Comparison of ENCODE assay signal across 31 mouse cellular contexts in the genomic region with DNA sequence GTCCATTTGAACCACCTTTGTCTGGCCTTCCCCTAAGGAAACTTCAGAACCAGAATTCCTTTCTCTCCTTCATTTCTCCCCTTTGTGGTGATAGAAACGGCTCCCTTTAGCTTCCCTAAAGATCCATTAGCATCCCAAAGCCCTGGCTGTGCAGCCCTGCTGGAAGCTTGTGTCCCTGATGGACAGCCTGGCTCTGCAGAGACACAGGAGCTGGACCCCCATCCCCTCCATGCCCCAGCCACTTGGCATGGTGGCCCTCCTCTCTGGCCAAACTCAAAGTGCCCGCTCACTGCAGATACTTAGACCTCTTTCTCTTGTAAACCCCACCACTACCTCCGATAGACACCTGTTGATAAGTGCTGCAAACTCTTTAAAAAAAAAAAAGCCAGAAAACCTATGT.
"Had no signal": no experiment of that assay in that cellular context is flagged by ENCODE, and none has a peak within 500 bp of the region (broad histone marks: within the 10 kb centered on the region; RNA-seq: fewer than 3 reads in every experiment).

No protein-coding gene starts in this region.

- H3K4me3 ChIP-seq: limb, embryonic 10.5 days; limb, embryonic 12.5 days; limb, embryonic 13.5 days; limb, embryonic 15.5 days; liver, embryonic 12.5 days; liver, embryonic 13.5 days; liver, embryonic 15.5 days; lung, embryonic 15.5 days; megakaryocyte, embryonic 14.5 days; midbrain, embryonic 10.5 days; midbrain, embryonic 12.5 days; midbrain, embryonic 13.5 days; midbrain, embryonic 15.5 days; myocyte; neural tube, embryonic 12.5 days had no signal

- H3K4me1 ChIP-seq: limb, embryonic 12.5 days; limb, embryonic 13.5 days; limb, embryonic 15.5 days; liver, embryonic 12.5 days; liver, embryonic 13.5 days; liver, embryonic 15.5 days; lung, embryonic 15.5 days; midbrain, embryonic 15.5 days had no signal

- H3K36me3 ChIP-seq: limb, embryonic 12.5 days; limb, embryonic 13.5 days; limb, embryonic 15.5 days; liver, embryonic 12.5 days; liver, embryonic 13.5 days; liver, embryonic 15.5 days; lung, embryonic 15.5 days; midbrain, embryonic 12.5 days; midbrain, embryonic 13.5 days; midbrain, embryonic 15.5 days had no signal

- H3K27ac ChIP-seq: limb, embryonic 10.5 days; limb, embryonic 12.5 days; limb, embryonic 13.5 days; limb, embryonic 15.5 days; liver, embryonic 12.5 days; liver, embryonic 13.5 days; liver, embryonic 14.5 days; liver, embryonic 15.5 days; lung, embryonic 15.5 days; macrophage; midbrain, embryonic 10.5 days; midbrain, embryonic 12.5 days; midbrain, embryonic 13.5 days; midbrain, embryonic 15.5 days; neural tube, embryonic 12.5 days had no signal

- H3K9ac ChIP-seq: limb, embryonic 12.5 days; limb, embryonic 13.5 days; limb, embryonic 15.5 days; liver, embryonic 12.5 days; liver, embryonic 13.5 days; liver, embryonic 14.5 days; liver, embryonic 15.5 days; liver, postnatal 0 days; lung, embryonic 14.5 days; lung, embryonic 15.5 days; midbrain, embryonic 12.5 days; midbrain, embryonic 13.5 days; midbrain, embryonic 15.5 days; neural tube, embryonic 12.5 days had no signal

- DNase-seq: liver; liver, embryonic 13.5 days; liver, postnatal 0 days; lung, adult 18-20 months; lung, adult 2 months; lung, embryonic 14.5 days; lung, postnatal 10 days; lung, postnatal 14 days; lung, postnatal 36 days; lung, postnatal 4 days; midbrain, embryonic 14.5 days had no signal

- H3K27me3 ChIP-seq: limb, embryonic 12.5 days; limb, embryonic 15.5 days; liver, embryonic 13.5 days; liver, embryonic 15.5 days; lung, embryonic 15.5 days; midbrain, embryonic 12.5 days; midbrain, embryonic 13.5 days; midbrain, embryonic 15.5 days; neural tube, embryonic 12.5 days had no signal

- H3K4me2 ChIP-seq: limb, embryonic 12.5 days; limb, embryonic 13.5 days; limb, embryonic 15.5 days; liver, embryonic 11.5 days; liver, embryonic 12.5 days; liver, embryonic 13.5 days; liver, embryonic 15.5 days; lung, embryonic 14.5 days; lung, embryonic 15.5 days; midbrain, embryonic 11.5 days; midbrain, embryonic 12.5 days; midbrain, embryonic 13.5 days; midbrain, embryonic 15.5 days; neural tube, embryonic 12.5 days had no signal

- H3K9me3 ChIP-seq: limb, embryonic 10.5 days; limb, embryonic 13.5 days; limb, embryonic 15.5 days; liver, embryonic 12.5 days; liver, embryonic 13.5 days; liver, embryonic 15.5 days; lung, embryonic 15.5 days; midbrain, embryonic 10.5 days; midbrain, embryonic 13.5 days; midbrain, embryonic 15.5 days; neural tube, embryonic 12.5 days had no signal

- ATAC-seq: liver, embryonic 12.5 days; liver, postnatal 0 days; lung, postnatal 0 days; midbrain, embryonic 13.5 days; midbrain, embryonic 15.5 days; midbrain, embryonic 16.5 days had no signal
